Mouse (Mus musculus) layer of hippocampus, adult 8-10 months (tissue): ENCODE measurements around the gene Gm8237. TPM values are rescaled to one million over a fixed set of nuclear protein-coding genes. Genes with fewer than 3 reads are reported as not detected.
"Not testable (repeated sequence)": the region's sequence is repeated elsewhere in the genome, so short reads cannot be mapped to it uniquely, and the experiment has no call there.

Experiments used
- DNase-seq, 2 experiments: peaks; one replicate each; pipeline ENCODE4 v3.0.0; 2022; ENCODE audit warnings: low spot score in 2 of 2
- total RNA-seq, 4 experiments: library from RNA; stranded (reverse); gene quantifications; 2 replicates each; pipeline ENCODE4 v1.2.4; 2022

Gm8237 gene
- total RNA-seq, result 1 to 10 TPM in 3 of 4 experiments, under 1 TPM in 1; 0.89 to 1.5 (median 1.0) TPM

DNA sequence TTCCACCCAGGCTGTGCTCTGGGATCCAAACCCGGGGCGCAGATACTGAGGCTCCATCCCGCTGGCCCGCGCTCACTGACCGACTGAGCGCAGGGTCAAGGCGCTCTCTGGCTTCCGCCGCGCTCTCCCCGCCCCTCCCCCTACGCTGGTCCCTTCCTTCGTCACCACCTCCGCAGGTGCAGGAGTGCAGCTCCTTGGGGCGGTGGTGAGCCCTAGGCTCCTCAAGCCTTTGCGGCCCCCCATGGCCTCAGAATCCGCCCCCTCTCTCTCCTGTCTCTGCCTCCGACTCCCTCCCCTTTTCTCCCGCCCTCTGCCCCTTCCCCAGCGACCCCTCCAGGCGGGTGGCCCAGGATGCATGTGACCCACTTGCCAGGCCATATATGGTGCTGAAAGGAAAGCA, at the start of gene Gm8237:
Gene Gm8237, minus strand, starts transcription at position 142 of the 400 bp plus-strand sequence.
- not testable (repeated sequence) for DNase-seq

- DNase-seq, result not testable (repeated sequence)
These were observed 43.1 kb upstream of the Gm8237 start for GRCm38 (mm10) chr14:5923276-5923675.

DNA sequence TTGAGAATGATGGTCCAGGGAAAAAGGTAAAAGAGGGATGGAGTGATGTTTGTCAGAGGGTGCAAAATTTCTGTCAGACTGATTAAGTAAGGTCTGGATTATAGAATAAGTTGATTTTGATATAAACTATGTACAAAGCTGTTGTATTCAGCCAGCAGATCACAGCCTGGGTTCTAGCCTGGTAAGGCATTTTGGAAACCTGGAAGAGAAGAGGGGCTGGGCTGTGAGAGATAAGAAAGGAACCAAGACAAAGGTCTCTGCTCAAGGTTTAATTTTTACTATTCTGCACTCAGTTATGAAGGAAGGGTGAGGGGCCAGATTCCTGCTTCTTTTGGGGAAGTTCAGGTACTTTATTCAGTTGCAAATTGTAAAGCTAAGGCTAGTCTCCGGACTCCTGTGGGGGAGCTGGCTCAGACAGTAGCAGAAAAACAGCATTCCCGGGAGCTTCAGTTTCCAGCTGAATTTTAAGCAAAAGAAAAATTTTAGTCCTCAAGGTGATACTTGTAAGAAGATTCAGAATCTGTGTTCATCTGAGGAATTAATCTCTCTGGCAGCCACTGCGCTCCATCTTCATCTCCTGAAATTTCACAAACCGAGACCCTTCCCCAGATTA, 38.3 kb upstream of the Gm8237 start:
- DNase-seq, result not testable (repeated sequence)

GRCm38 (mm10) chr14:5913701-5914100, 33.5 kb upstream of the Gm8237 start:
- not testable (repeated sequence) for DNase-seq

DNA sequence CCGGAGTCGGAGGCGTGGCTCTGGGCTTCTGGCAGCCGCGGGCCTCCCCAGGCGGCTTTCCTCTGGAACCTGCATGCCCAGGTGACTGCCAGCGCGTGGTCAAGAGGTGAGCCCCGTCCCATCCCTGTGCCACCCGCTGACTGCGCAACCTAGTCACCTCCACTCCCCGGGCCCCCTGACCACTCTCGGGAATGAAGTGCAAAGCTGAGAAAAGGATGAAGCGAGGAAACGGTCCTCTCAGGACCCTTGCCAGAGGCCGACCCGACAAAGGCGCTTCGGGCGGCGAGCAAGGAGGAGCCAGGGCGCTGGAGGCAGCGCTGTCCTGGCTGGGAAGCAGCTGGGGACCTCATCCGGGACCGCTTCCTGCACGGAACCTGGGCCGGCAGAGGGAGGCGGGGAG, 391 bp downstream of the Gm8237 start:
- not testable (repeated sequence) for DNase-seq

- peak; percentile 13 to 29 for DNase-seq
These were observed 1.0 kb downstream of the Gm8237 start for GRCm38 (mm10) chr14:5879136-5879535.

- DNase-seq, result not testable (repeated sequence)
These were observed 24.3 kb downstream of the Gm8237 start for GRCm38 (mm10) chr14:5855911-5856310.

DNA sequence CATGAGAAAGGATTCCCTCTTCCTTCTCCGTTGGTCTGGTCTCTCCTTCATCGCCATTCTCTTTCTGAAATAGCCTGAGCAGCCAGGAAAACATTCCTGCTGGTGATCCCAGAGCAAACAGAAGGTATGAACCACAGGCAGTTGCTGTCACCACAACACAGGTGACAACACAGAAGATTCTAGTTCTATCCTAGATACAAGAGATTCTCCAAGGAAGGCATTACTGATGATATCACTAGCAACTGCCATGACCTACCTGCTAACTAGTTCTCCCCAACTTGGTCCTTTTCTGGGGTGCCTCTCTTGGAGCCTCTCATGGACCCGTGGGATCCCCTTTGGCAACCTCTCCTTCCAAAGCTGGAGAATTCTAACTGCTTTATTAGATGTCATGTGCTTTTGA, 50.0 kb downstream of the Gm8237 start, which contains the start of gene Gm3424:
Gene Gm3424, minus strand, starts transcription at position 101 of the 400 bp plus-strand sequence.
- not testable (repeated sequence) for DNase-seq

- DNase-seq, result not testable (repeated sequence)
These were observed 67.4 kb downstream of the Gm8237 start for GRCm38 (mm10) chr14:5812699-5813356.

Other genes with a start within 250 kb of the Gm8237 start
- not detected for gene Gm8265, start 247.4 kb downstream of the Gm8237 start, total RNA-seq
- gene Gm9603, start 192.9 kb downstream of the Gm8237 start, total RNA-seq, result not detected
- 1 to 10 TPM in 1 of 4 experiments, under 1 TPM in 3; 0.35 to 1.9 (median 0.82) TPM for gene Gm3373, start 138.8 kb downstream of the Gm8237 start, total RNA-seq
- 1 to 10 TPM; 4.2 to 5.6 (median 4.9) TPM for gene Gm3383, start 72.4 kb downstream of the Gm8237 start, total RNA-seq
- gene Gm3424, start 50.1 kb downstream of the Gm8237 start, total RNA-seq, result not detected
- 1 to 10 TPM; 1.0 to 2.1 (median 1.2) TPM for gene Gm3248, start 81.4 kb upstream of the Gm8237 start, total RNA-seq
- not detected for gene Gm3453, start 98.8 kb upstream of the Gm8237 start, total RNA-seq
- gene Gm6337, start 177.9 kb upstream of the Gm8237 start, total RNA-seq, result not detected
- 1 to 10 TPM in 1 of 4 experiments, under 1 TPM in 1, not detected in 2; 0.49 to 1.3 TPM for gene Gm8206, start 213.6 kb upstream of the Gm8237 start, total RNA-seq
- 1 to 10 TPM in 3 of 4 experiments, under 1 TPM in 1; 0.69 to 2.4 (median 1.7) TPM for gene Gm3468, start 228.3 kb upstream of the Gm8237 start, total RNA-seq
- not detected for gene Gm3476, start 245.4 kb upstream of the Gm8237 start, total RNA-seq